Mouse (Mus musculus) midbrain, embryonic 10.5 days (tissue): ENCODE results near the gene Crim1. TPM values are rescaled to one million over a fixed set of nuclear protein-coding genes. Genes with fewer than 3 reads are reported as not detected.
A peak's percentile ranks its signal among the peaks of the same experiment; 100 is the strongest.

Experiments used
- DNase-seq: peaks from one replicate; pipeline ENCODE4 v3.0.0-alpha.2; 2017; ENCODE audit warnings: low spot score
- H3K27ac ChIP-seq: fragments of 300-500 bp; sonication (generic); replicated peaks from 2 replicates; pipeline ENCODE4 v1.5.1; 2016; ENCODE audit warnings: mild to moderate bottlenecking
- H3K27me3 ChIP-seq: fragments of 300-500 bp; sonication (generic); 2 replicates; pipeline ENCODE4 v1.6.1; 2016; ENCODE audit warnings: low read depth, mild to moderate bottlenecking; ENCODE audit not compliant: poor library complexity, severe bottlenecking
- H3K36me3 ChIP-seq: fragments of 300-500 bp; sonication (generic); 2 replicates; pipeline ENCODE4 v1.6.1; 2016; ENCODE audit warnings: mild to moderate bottlenecking, moderate library complexity
- H3K4me1 ChIP-seq: fragments of 300-500 bp; sonication (generic); 2 replicates; pipeline ENCODE4 v1.6.1; 2016
- H3K4me3 ChIP-seq: fragments of 300-500 bp; sonication (generic); 2 replicates; pipeline ENCODE4 v1.5.1; 2016; ENCODE audit warnings: mild to moderate bottlenecking, moderate library complexity
- H3K9me3 ChIP-seq: fragments of 300-500 bp; sonication (generic); replicated peaks from 2 replicates; pipeline ENCODE4 v1.6.1; 2016; ENCODE audit warnings: mild to moderate bottlenecking
- WGBS: fragments of 180-500 bp; shearing (Covaris S2); methylation state at CpG from one replicate; pipeline ENCODE4 v1.1.7; 2016; 5-methylcytosine and 5-hydroxymethylcytosine counted together
- polyA plus RNA-seq: library from polyadenylated mRNA; unstranded; fragments of >200 nt; fragmentation: Nextera tagmentation; extraction: Ambion mirVana; gene quantifications from 2 replicates; pipeline ENCODE4 v1.2.1, GENCODE M21; 2016

Crim1 gene
- polyA plus RNA-seq, 1 experiment from 2014 or later, result 2.8 TPM

DNA sequence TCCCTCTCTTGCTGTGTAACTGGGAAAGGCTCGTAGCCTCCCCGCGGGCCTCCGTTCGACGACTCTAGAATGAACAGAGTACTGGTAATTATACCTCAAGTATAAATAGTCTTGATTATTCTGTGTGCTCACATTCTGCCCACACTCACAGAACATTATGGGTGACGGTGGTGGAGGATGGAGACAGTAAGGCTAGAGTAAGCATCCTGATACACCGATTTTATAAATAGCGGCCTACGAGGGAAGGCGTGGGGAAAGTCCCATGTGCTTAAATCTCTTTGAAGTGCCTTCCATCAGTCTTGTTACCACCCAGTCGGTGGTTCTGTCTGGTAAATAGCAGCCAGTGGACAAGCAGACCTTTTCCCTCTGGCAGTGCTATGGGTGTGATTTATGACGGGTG, 104.0 kb downstream of the Crim1 start:
- Histone ChIP-seq H3K27ac (no peak overlapping the region), H3K36me3 (peaks cover 51% of the 10 kb centered on the region), H3K4me3 (no peak overlapping the region), H3K4me1 (peaks cover 4% of the 10 kb centered on the region), H3K27me3 (no peaks in the 10 kb centered on the region), H3K9me3 (no peaks in the 10 kb centered on the region)
- 97% methylated on average over 13 of the region's 13 CpGs for WGBS
- no peak for DNase-seq

DNA sequence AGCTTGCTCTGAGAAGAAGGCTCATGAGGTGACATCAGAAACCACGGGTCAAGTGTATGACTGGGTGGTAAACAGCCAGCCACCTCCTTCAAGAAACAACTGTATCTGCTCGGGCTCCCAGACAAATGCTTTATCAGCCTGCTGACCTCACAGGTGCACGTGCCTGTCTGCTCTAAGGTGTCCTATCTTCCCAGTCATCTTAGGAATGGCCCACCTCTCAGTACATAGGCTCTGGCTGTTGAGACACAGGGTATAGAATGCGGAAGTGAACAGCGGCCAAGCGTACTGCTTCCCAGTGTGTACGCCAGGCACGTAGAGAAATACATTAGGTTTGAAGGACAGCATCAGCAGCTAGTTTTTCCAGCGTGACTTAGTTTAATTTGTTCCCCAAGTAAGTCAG, 106.4 kb downstream of the Crim1 start:
- Histone ChIP-seq H3K9me3 (no peaks in the 10 kb centered on the region), H3K27ac (no peak overlapping the region), H3K27me3 (no peaks in the 10 kb centered on the region), H3K36me3 (peaks cover 52% of the 10 kb centered on the region), H3K4me3 (no peak overlapping the region), H3K4me1 (no peaks in the 10 kb centered on the region)
- DNase-seq, result no peak
- WGBS, result 96% methylated on average over 9 of the region's 9 CpGs

DNA sequence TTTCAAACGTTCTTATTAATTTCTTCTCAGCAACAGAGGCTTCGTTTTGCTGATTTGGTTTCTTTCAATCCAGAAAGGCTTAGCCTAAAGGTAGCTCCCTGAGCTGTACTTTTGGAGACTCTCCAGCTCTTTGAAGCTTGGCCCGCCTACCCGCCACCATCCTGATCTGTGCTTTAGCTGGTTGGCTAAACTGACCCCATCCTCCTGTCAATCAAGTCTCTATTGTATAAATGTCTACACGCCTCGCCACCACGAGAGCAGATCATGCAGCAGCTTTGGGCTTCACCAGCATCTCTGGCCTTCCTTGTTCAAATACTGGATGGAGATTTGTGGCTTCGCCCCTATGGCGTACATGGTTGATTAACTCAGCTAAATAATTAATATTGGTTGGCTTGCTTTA, 108.2 kb downstream of the Crim1 start:
- Histone ChIP-seq H3K9me3 (no peaks in the 10 kb centered on the region), H3K4me3 (no peak overlapping the region), H3K4me1 (no peaks in the 10 kb centered on the region), H3K36me3 (peaks cover 51% of the 10 kb centered on the region), H3K27me3 (no peaks in the 10 kb centered on the region), H3K27ac (no peak overlapping the region)
- 92% methylated on average over 9 of the region's 9 CpGs for WGBS
- no peak for DNase-seq

DNA sequence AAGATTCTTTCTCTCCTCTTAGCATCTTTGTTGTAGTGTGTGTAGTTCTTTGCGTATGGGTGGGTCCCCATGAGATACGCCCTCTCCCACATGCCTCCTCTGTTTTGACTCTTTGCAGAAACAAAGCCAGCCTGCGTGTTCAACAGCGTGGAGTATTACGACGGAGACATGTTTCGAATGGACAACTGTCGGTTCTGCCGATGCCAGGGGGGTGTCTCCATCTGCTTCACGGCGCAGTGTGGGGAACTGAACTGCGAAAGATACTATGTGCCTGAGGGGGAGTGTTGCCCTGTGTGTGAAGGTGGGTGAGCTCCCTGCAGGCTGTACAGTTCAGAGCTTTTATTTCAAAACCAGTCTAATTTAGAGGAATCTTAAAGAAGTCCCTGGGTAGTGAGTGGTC, 113.0 kb downstream of the Crim1 start:
- DNase-seq, result no peak
- H3K27ac ChIP-seq, result no peak overlapping the region
- no peaks in the 10 kb centered on the region for H3K27me3 ChIP-seq
- no peaks in the 10 kb centered on the region for H3K9me3 ChIP-seq
- WGBS, result 94% methylated on average over 12 of the region's 12 CpGs
- H3K36me3 ChIP-seq, result peaks cover 53% of the 10 kb centered on the region
- H3K4me1 ChIP-seq, result no peaks in the 10 kb centered on the region
- no peak overlapping the region for H3K4me3 ChIP-seq

DNA sequence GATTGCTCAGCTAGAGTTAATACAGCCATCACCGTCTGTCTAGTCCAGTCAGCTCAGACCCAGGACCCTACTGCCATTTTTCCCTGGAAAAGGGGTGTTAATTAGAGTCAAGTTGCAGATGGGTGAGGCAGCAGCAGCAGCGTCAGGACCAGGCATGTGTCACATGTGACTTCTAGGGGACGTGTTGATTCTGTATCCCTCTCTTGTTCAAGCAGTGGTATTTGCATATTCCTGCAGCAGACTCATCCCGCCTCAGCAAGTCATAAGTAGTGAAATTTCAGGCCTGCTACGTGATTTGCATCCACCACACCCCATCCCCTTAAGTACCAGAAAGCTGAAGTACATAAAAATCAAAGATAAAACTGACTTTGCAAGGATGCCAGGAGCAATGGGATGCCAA, 113.6 kb downstream of the Crim1 start:
- Histone ChIP-seq H3K36me3 (peaks cover 48% of the 10 kb centered on the region), H3K9me3 (no peaks in the 10 kb centered on the region), H3K27ac (no peak overlapping the region), H3K4me3 (no peak overlapping the region), H3K27me3 (no peaks in the 10 kb centered on the region), H3K4me1 (no peaks in the 10 kb centered on the region)
- 75% methylated on average over 5 of the region's 5 CpGs for WGBS
- no peak for DNase-seq

DNA sequence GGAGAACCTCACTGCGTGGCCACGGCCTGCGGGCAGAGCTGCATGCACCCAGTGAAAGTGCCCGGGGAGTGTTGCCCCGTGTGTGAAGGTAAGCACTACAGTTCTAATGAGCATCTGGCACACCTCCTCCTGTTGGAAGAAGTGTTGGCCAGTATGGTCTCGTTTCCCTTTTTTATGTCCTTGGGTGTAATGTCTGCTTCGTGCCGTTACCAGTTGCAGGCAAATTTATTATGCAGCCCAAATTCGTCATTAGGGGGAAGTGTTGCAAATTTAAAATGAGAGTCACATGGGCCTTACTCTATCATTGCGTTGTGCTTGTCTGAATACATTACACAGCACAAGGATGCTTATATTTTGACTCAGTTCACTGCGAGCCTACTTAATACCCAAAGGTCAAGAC, 115.6 kb downstream of the Crim1 start:
- Histone ChIP-seq H3K9me3 (no peaks in the 10 kb centered on the region), H3K4me3 (no peak overlapping the region), H3K27ac (no peak overlapping the region), H3K27me3 (no peaks in the 10 kb centered on the region), H3K4me1 (no peaks in the 10 kb centered on the region), H3K36me3 (peaks cover 53% of the 10 kb centered on the region)
- DNase-seq, result no peak
- 96% methylated on average over 11 of the region's 11 CpGs for WGBS

DNA sequence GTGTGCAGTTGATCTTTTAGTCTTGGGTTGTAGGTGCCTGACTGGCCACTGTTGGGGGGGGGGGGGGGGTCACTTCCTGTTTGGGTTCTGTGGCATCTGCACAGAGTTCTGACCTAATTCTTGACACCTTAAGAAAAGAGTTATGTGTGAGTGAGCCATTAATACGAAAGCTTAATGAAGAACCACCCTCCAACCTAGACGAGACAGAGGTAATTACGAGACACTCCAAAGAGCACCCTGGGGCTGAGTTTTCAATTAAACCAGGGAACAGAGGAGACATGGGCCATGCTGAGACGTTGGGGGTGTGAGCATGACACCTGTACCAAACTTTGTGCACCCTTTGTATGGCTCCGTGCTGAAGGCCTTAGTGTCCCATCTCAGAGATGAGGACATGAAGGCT, 117.3 kb downstream of the Crim1 start:
- H3K27me3 ChIP-seq, result no peaks in the 10 kb centered on the region
- no peaks in the 10 kb centered on the region for H3K9me3 ChIP-seq
- DNase-seq, result no peak
- H3K27ac ChIP-seq, result no peak overlapping the region
- 88% methylated on average over 5 of the region's 5 CpGs for WGBS
- H3K4me3 ChIP-seq, result no peak overlapping the region
- H3K36me3 ChIP-seq, result peaks cover 53% of the 10 kb centered on the region
- peaks cover 4% of the 10 kb centered on the region for H3K4me1 ChIP-seq

DNA sequence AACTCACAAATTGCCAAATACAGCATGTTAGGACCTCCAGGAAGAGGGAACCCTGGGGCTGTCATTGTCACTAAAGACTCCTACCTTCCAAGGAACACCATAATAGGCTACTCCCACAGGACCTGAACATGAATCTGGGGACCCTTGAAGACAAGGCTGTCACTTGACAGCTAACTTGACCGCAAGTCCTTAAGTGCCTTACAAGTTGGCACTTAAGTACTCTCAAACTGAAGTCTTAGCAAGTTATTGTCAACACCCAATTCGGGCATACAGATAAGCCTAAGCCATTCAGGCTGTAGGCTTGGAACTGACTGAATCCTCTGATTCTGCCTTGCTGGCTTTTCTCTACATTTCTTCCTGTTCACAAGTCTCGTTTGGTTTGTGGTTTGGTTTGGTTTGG, 118.8 kb downstream of the Crim1 start:
- no peaks in the 10 kb centered on the region for H3K27me3 ChIP-seq
- H3K4me1 ChIP-seq, result peaks cover 16% of the 10 kb centered on the region
- no peaks in the 10 kb centered on the region for H3K9me3 ChIP-seq
- no peak for DNase-seq
- no peak overlapping the region for H3K4me3 ChIP-seq
- no peak overlapping the region for H3K27ac ChIP-seq
- H3K36me3 ChIP-seq, result peaks cover 44% of the 10 kb centered on the region
- WGBS, result 88% methylated on average over 3 of the region's 3 CpGs

DNA sequence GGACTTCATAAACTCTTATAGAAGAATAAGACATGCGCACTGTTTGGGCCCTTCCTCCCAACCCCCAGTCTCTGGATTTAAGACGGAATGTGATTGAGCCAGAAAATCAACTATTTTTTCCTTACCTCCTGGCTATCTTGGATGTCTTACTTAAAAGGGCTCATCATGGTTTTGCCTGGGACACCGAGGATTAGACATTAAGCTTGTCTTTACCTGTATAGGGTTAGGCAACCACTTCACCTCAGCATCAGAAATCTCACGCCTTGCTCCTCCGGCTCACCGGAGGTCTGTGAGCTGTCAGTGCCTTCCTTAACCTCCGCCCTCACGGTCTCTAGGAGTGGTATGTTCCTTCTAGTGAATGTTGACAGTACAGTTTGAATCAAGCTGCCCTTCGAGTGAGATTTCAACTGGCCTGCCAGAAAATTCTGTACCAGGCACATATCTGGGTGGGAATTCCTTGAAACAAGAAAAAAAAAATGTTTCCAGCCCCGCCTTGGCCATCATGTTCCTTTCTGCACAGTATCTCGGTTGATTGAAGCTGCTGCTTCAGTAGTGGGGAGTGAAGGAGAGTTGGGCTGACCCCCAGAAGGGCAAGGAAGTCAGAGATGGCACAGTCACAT, 121.3 kb downstream of the Crim1 start:
- no peaks in the 10 kb centered on the region for H3K9me3 ChIP-seq

DNA sequence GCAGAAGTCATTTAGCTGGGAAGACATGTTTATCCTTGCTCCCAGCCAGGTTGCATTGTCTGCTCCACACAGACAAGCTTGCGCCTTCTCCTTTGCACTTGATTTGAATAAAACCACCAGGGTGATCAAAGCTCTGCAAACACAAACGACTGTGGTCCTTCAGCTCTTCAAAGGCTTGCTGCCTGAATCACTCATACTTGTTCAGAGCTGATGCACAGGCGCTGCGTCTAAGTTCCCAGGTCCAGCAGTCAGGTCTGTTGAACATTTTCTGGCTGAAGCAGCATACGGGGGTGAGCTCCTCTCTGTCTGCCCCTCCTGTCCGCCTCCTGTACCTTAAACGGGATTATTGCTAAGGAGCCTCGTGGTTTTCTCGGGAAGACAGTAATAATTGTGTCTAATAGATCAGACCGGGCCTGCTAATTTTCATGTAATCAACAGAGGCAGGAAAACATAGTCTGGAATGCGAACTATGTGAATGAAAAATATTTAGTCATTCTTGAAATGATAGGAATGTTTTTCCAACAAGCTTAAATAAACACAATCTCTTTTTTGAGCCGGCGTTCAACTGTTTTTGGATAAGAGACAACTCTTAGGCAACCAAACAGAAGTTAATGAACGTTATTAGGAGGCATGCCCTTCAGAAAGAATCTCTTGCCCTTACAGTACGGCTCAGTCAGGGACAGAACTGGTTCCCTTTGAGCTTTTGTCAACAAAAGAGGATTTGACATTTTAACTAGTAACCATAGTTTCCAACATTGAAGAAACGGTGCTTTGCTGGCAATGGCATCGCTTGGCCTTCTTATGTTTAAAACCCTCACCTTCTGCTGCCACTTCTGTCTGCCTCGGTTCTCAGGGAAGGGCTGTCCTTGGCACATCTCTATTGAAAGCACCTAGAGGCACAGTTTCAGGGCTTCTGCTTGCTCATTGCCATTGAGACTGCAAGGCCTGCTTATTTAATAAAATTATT, 122.6 kb downstream of the Crim1 start:
- H3K27ac ChIP-seq, result peak overlapping the region; percentile 55
- peaks cover 21% of the 10 kb centered on the region for H3K36me3 ChIP-seq
- H3K27me3 ChIP-seq, result no peaks in the 10 kb centered on the region
- H3K4me1 ChIP-seq, result peaks cover 21% of the 10 kb centered on the region
- WGBS, result 62% methylated on average over 18 of the region's 18 CpGs
- no peaks in the 10 kb centered on the region for H3K9me3 ChIP-seq
- DNase-seq, result no peak
- no peak overlapping the region for H3K4me3 ChIP-seq

More for the DNA sequence above, 121.3 kb downstream of the Crim1 start:
- Histone ChIP-seq H3K4me3 (no peak overlapping the region), H3K36me3 (peaks cover 33% of the 10 kb centered on the region), H3K27ac (no peak overlapping the region), H3K27me3 (no peaks in the 10 kb centered on the region), H3K4me1 (peaks cover 21% of the 10 kb centered on the region)
- DNase-seq, result no peak
- 87% methylated on average over 11 of the region's 11 CpGs for WGBS

DNA sequence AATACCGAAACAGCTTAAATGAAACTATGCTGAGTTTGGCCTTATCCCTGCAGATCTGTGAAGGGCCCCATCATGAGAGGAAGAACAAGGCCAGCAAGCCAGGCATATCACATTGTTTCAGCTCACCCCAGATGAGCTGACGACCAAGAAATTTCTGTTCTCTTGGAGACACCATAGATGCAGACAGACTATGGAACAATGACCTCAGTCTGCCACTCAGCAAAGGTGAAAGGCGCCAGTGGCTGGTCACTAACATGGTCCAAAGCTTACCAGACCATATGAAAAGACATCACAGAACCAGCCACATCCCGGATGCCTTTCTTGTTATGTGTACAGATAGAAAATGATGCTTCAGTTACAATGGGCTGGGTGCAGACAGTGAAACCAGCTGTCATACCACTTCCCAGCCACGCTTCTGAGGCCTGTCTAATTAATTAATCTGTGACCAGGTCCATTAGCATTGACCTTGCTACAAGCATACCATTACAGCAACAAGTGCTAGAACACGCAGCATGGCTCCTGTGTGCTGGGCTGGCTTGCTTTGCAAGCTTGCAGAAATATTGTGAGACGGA, 125.8 kb downstream of the Crim1 start:
- 84% methylated on average over 7 of the region's 7 CpGs for WGBS
- DNase-seq, result no peak
- Histone ChIP-seq H3K4me1 (peaks cover 21% of the 10 kb centered on the region), H3K27me3 (no peaks in the 10 kb centered on the region), H3K9me3 (no peaks in the 10 kb centered on the region), H3K36me3 (peaks cover 9% of the 10 kb centered on the region; the same call in 1 of the 2 replicates), H3K4me3 (no peak overlapping the region), H3K27ac (0 out of 2 replicates have a peak overlapping the region, but pooled peaks have one; percentile 23)

DNA sequence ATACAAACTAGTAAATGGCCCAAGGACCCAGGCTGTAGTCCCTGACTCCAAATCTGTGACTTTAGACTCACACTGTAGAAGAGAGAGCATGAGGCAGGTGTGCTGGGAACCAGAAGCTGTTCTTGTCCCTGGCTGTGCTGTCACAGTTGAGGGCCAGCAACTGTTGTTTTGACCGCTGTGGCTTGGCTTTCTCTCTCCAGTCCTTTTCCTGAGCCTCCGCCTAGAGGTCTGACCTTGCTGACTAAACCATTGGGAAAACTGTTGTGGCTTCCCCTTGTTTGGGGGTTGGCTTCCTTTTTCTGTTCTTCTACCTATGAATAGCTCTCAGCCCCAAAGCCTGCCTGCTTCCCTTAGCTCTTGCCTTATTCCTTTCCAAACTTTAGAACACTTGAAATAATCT, 126.3 kb downstream of the Crim1 start:
- H3K27ac ChIP-seq, result no peak overlapping the region
- H3K36me3 ChIP-seq, result peaks cover 9% of the 10 kb centered on the region; the same call in 1 of the 2 replicates
- H3K9me3 ChIP-seq, result no peaks in the 10 kb centered on the region
- 91% methylated on average over 2 of the region's 2 CpGs for WGBS
- no peak for DNase-seq
- H3K4me3 ChIP-seq, result no peak overlapping the region
- H3K27me3 ChIP-seq, result no peaks in the 10 kb centered on the region
- peaks cover 21% of the 10 kb centered on the region for H3K4me1 ChIP-seq

DNA sequence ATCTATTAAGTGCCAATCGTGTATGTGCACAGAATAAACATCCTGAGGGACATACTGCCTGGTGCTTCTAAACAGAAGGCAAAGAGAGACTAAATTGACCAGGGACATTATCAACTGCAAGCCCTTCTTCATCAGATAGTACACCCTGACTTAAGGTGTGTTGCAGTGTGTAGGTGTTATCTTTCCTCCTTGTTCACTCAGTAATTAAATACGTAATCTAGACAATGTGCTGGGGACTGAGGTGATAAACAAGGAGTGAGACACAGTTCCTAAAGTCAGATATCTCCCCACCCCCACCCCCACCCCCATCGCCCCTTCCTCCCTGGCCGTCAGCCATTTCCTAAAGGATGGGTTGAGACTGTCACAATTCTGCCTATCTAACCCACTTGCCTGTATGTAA, 127.1 kb downstream of the Crim1 start:
- H3K4me3 ChIP-seq, result no peak overlapping the region
- WGBS, result 88% methylated on average over 4 of the region's 4 CpGs
- H3K9me3 ChIP-seq, result no peaks in the 10 kb centered on the region
- no peak overlapping the region for H3K27ac ChIP-seq
- peaks cover 9% of the 10 kb centered on the region; the same call in 1 of the 2 replicates for H3K36me3 ChIP-seq
- H3K27me3 ChIP-seq, result no peaks in the 10 kb centered on the region
- DNase-seq, result no peak
- peaks cover 19% of the 10 kb centered on the region for H3K4me1 ChIP-seq
